Mouse (Mus musculus): ENCODE measurements around the gene Atp1b1.

GRCm38 (mm10) chr1:164449626-164450025, 8.5 kb downstream of the Atp1b1 start:
- TF ChIP-seq USF2 (conservative IDR thresholded peaks at IDR 0.05; ENCODE audit: low read depth, low read length) (no peak), CTCF (conservative IDR thresholded peaks at IDR 0.05 in 1 of 2, IDR thresholded peaks at IDR 0.05 in 1 of 2; ENCODE audit: low read depth in 2 of 2, low read length in 2 of 2) (no peak), ZC3H11A (IDR thresholded peaks at IDR 0.05; ENCODE audit: low read depth, low read length) (no peak), PAX5 (IDR thresholded peaks at IDR 0.05; ENCODE audit: low read length) (no peak), SIN3A (IDR thresholded peaks at IDR 0.05; ENCODE audit: low read length) (no peak), E2F4 (IDR thresholded peaks at IDR 0.05; ENCODE audit: insufficient replicate concordance, low read depth, low read length) (no peak), EP300 (IDR thresholded peaks at IDR 0.05; ENCODE audit: low read length) (no peak)
